Mouse (Mus musculus) monocyte, adult 5-6 weeks (primary cell): ENCODE data around the gene Vmn2r19. TPM values are rescaled to one million over a fixed set of nuclear protein-coding genes. Genes with fewer than 3 reads are reported as not detected.
"Not testable (repeated sequence)": the region's sequence is repeated elsewhere in the genome, so short reads cannot be mapped to it uniquely, and the experiment has no call there.

Experiments
- ATAC-seq: fragments of 153-309, 156-312 bp; replicated peaks from 2 replicates; pipeline ENCODE4 v1.8.0; 2017; ENCODE audit warnings: mild to moderate bottlenecking; ENCODE audit not compliant: low TSS enrichment, insufficient number of reproducible peaks, severe bottlenecking, poor library complexity, low FRiP score
- total RNA-seq: library from RNA; stranded (forward); fragments of 200-1000, 200-491, 200-594 nt; gene quantifications from 3 replicates; pipeline ENCODE4 v1.2.3, GENCODE M21; 2017

Vmn2r19 gene
- not detected in 3 replicates for total RNA-seq

DNA sequence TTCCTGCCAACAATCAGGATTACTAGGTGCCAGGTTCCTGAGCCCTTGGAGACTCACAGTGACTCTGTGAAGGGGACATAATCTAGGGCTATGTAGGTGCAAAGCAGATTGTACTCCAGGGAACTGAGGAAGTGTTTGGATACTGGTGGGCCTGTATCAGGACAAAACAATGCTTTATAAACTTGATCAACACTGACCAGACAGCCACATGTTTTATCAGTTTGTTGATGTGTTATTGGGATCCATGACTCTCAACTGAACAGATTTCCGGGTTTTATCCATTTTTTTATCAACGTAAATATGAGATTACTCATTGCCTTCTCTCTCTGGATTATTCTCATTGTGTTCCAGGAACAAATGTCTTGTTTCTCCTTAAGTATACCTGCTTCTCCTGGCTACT, at the start of gene Vmn2r19:
Gene Vmn2r19 (plus strand): TSS at position 301 of the 400 bp plus-strand sequence.
- no peak for ATAC-seq

DNA sequence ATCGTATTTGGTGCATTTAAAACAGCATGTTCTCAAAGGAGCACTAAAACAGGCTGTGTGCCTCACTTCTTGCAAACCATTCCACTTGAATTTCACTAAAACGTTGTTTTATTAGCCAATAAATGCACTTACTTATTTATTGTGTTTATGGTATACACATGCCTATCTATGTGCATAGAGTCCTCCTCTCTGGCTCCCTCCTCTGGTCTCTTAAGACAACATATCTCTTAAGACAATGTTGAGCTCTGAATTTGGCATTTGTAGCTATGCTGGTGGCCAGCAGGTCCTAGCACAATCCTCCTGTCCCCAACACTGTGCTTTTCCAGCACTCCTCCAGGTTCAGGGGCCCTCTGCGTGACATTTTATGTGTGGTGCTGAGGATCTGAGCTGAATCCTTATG, 49.2 kb upstream of the Vmn2r19 start:
- no peak for ATAC-seq

DNA sequence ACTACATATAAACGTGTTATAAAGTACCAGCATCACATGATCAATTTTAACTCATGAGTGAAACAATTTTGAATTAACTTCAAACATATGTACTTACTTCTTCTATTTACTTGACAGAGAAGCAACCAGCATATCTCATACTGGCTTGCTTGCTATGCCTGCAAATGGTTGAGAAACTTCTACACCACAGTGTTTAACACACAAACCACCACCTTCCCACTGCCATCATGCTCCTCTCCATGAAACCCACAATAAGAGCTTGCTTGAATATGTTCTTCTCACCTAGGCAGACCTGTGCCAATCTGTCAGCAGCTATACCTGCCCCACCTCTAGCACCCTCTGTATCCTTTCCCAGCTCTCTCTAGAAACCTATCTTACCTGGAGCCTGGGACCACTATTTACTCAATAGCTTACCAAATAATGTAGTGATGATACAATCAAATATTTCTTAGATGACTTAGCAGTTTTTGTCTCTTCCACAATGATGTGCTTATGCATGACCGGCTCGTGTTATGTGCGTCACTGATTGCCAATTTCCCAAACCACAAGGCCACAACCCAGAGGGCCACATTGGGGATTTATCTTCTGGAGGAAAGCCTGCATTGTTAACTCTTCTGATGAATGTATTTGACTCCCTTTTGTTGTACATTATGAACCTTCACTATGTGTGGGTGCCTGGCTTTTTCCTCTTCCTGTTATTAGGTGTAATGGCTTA, 48.1 kb upstream of the Vmn2r19 start:
- peak; percentile 47 for ATAC-seq

DNA sequence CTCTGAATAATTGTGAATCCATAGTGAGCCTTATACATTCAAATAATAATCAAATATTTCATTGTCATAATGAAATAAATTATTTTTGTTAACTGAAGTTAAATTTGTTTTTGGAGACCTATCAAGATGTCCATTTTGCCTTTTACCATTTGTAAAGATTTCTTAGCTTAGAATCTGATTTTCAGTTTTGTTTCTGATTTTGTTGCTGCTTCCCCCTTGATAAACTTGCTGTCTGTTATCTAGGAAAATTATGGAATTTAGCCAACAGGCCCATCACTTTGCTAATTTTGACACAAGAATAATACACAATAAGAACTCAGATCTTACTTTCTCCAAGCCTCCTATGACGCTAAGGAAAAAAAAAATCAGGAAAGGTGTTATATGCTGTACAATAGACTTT, 47.3 kb upstream of the Vmn2r19 start:
- ATAC-seq, result no peak

DNA sequence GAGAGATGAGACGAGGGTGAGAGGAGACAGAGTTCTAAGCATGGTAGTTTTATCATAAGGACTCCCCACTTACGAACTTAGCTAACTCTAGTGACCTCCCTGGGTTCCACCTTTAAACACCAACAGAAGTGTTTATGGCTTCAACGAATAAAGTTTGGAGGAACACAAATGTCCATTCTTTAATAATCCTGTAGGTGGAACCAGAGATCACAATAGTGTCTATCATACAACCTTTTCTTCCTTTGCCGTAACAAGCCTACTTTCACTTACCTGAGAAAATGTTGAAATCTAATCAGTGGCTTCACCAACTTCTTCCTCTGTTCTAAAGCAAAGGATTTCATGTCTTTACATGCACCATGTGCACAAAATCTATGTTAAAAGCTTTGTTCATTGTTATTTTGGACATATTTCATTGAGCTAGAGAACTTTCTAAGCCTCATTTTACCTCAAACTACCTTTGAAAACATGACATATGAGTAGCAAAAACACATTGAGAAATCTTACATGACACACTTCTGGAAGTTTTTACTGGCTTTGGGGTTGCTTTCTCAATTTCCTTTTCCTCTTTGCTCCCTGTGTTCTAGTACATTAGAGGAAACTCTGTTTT, 46.5 kb upstream of the Vmn2r19 start, which contains the start of gene Clec4d:
Gene Clec4d (plus strand): TSS at position 557 of the 607 bp plus-strand sequence.
- 0 out of 2 replicates have a peak, but pooled peaks have one; percentile 14 for ATAC-seq

DNA sequence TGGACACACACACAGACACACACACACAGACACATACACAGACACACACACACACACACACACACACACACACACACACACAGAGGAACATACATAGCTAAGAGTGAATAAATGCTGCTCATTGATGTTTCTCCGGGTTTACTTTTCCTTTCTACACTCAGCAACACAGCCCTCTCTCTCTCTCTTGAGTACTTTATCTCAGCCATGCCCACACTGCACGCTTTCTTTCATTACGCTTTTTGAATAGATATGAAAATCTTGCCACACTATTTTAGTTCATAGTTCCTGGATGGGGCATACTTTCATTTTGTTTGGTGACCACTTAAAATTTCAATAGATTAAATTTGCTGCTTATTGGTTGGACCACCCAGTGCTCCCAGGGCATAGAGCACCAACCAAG, 43.9 kb upstream of the Vmn2r19 start:
- ATAC-seq, result no peak

DNA sequence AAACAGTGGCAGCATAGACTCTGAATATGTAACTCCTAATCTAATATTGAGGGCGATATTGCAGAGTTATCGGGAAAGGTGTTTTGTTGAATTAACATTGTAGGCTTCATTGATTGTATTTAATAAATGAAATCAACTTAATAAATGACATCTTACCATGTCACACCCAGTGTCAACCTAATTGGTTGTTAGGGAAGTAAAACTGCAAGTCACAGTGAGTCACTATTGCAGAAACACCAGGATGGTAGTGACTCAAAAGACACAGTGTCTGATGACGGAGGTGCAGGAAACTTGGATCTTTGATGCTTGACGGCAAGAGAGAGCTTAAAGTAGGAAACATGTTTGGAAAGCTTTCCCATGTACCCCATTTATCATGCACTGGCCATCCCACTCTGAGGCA, 42.3 kb upstream of the Vmn2r19 start:
- ATAC-seq, result peak; percentile 79

DNA sequence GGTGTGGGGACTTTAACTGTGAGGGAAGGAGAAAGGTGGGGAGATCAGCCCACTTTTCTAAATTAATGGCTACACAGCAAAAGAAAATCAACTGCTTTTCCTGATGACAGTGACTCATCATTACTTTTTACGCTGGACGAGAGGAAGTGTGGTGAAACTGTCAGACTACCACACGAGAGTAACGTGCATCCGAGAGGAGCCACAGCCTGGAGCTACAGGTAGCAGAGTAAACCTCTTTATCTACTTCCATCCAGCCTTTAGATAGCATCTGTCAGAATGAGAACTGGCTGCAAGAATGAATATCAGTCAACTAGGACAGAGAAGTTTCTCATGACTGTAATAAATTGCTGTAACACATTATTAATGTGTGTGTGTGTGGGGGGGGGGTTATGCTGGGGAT, 41.2 kb upstream of the Vmn2r19 start:
- 0 out of 2 replicates have a peak, but pooled peaks have one; percentile 32 for ATAC-seq

DNA sequence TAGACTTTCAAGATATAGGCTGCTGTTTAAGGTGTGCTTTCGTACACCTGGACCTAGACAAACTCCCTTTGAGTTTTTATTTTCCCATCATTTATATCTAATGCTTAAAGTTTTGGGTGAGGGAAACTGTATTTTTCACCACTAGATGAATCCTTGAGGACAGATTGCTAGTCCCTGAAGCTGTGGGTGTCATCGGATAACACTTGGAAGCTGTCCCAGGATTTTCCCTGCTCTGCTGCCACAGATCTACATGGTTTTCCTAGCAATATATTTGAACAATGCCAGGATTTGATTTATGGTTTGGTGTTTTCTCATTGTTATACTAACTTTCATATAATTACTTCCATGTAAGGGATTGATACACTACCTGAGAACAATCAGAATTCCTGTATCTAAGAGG, 28.7 kb upstream of the Vmn2r19 start:
- ATAC-seq, result no peak

DNA sequence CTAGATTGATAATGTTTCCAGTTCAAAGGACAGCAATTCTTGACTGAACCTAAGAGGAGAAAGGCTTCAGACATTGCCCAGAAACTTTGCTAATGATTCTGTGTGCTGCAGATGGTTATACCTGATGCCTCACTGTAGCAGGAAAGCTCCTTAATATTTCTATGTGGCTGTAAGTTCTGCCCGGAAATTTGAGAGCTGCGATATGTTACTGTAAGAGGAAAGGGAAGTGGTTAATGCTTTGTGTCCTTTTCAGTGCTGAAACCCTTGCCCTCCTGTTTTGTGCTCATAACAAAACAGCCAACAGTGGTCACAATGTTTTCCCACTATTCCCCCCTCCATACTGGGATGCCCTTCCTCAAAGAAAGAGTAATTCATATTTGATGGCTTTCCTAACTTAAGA, 21.8 kb upstream of the Vmn2r19 start:
- ATAC-seq, result no peak

DNA sequence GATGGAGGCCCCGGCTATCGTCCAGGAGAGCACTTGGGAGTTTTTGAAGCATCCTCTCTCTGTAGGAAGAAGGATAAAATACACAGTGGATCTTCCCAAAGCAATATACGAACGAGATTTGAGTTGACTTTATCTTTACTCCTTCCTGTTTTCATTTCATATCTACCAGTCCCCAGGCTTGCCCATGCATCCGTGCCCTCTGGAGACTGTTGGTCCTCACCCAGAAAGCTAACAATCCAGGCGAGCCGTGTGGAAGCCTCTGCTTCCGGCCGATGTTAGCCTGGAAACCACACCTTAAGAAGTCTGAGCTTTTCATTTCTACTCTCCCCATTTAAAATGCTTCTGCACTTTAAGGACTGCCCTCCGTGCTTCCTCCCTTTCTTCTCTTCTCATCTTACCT, 19.2 kb upstream of the Vmn2r19 start:
- ATAC-seq, result 0 out of 2 replicates have a peak, but pooled peaks have one; percentile 34

DNA sequence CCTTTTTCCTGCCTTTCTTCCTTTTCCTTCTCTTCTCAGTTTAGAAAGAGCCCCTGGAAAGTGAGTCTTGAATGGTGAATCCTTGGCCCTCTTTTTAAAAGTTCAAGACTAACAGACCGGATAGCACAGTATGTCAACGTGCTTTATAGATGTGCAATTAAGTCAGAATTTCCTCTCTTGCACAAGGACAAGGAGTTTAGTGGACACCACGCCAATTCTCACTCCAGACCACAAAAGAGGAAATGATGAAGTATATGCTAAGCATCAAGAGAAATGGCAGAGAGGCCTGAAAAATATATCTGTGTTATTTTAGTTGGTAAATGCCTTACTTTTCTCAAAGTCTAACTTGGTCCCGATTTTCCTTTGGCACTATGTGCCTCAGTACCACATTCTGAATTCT, 18.4 kb upstream of the Vmn2r19 start, which contains the start of gene Clec4e:
Gene Clec4e (minus strand): TSS at position 118 of the 400 bp plus-strand sequence.
- ATAC-seq, result peak; percentile 91

DNA sequence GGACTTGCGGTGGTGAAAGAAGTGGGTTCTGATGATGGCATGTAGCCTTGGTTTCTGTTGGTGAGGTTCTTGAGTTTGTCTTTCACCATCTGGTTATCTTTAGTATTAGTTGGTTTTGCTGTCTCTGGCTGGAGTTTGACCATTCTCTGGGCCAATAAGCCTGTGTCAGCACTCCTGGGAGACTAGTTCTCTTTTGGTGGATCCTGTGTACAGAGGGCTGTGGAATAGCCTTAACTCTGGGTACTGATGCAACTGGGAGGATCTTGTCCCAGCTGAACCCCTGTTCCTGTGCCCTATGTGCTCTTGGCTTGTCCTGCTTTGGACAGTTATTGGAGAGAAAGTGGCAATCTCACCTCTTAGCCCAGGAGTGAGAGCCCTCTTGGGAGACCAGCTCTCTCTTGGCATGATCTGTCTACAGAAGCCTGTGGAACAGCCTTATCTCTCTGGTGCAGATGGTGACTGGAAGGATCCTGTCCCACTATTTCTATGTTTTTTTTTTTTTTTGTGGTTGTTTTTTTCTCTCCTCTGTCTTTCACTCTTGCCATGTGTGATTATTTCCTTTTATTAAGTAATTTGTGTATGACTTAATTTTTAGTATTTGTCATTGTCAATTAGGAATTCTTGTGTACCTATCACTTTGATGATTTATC, 15.3 kb upstream of the Vmn2r19 start:
- ATAC-seq, result no peak

DNA sequence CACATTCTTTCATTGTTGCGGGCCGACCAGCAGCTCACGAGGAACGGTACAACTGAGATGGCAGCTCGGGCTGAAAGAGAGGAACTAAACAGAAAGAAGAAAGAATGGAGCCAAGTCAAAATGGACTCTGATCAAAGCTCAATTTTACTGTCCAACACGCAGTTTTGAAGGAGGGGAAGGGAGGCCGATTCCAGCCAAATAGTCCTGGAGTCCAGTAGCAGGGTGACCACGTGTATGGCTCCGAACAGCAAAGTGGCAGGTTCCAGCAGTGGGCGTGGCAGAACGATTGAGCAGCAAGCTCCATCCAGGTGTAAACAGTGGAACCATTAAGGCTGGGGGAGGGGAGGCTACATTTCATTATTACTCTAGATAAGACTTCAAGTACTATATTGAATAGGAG, 14.6 kb upstream of the Vmn2r19 start:
- not testable (repeated sequence) for ATAC-seq

DNA sequence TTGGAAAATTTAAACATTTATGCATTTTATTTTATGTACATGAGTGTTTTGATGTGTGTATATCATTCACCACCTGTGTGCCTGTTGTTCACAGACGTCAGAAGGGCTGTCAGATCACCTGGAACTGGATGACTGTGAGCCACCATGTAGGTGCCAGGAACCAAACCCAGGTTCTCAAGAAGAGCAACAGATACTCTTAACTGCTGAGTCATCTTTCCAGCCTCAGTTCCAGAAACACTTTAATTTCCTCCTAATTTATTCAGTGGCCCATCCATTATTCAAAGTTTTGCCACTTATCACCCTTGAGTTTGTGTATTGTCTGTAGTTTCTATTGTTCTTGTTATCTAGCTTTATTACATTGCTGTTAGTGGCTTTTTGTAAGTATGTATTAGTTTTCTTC, 11.4 kb upstream of the Vmn2r19 start:
- no peak for ATAC-seq

DNA sequence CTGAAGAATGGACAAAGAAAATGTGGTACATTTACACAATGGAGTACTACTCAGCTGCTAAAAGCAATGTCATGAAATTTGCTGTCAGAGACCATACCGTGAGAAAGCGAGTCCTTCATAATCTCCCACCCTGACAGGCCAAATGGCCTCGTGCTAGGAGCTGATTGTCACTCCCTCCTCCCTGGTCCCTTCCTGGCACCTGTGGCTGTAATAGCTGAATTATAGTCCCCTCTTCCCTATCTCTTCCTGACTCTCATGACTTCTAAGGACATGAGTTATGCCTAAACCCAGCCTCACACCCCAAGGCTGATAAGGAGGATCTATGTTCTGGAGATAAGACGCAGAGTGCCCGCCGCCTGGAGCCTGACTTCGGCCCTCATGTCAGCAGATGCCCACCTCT, 1.8 kb upstream of the Vmn2r19 start:
- ATAC-seq, result not testable (repeated sequence)

DNA sequence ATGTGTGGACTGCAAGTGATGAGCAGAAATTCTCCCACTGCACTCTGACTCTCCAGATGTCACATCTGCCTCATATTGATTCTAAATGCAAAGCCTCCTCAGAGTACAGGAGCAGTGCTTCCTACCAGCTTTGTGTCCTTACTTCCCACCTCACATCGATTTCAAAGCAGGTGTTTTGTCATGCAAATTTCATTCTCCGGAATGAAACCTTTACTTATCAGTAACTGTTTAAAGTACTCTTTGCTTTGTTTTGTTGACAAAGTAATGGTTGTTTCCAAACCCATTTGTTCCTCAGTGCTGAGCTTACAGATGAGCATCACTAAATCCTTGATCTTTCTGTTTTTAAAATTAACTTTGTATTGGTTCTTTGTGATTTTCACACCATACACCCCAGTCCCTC, 24.4 kb downstream of the Vmn2r19 start:
- ATAC-seq, result no peak

DNA sequence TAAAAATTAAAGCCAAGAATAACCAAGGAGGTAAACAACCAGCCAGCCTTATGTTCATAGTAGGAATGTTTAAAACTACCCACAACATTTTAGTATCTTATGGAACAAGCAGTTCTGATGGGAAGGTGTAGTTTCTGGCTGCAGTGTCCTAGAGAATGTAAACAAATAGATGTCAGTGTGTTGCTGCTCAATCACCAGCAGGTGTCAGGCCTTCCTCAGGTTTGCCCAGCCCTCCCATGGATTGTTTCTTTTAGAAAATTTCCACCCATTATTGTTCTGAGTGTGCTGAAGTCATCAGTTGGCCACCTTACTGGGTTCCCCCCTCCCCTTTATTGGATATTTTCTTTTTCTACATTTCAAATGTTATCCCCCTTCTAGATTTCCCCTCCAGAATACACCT, 32.0 kb downstream of the Vmn2r19 start:
- ATAC-seq, result no peak

DNA sequence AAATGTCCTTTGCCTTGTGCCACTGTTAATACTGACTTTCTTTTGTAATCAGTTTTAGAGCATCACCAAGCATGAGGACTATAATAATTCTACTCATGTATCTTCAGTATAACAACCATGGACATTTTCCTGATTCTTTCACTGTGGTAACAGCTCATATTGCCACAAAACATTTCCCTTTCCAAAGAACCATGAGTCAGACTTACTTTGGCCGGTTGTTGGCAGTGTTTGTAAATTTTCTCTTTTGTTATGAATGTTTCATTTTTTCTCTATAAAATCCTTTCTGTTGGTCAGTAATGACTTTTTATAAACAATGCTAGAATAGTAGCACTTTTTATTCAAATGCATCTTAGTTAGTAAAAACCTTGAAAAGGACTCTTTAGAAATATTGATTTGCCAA, 38.0 kb downstream of the Vmn2r19 start:
- ATAC-seq, result no peak
